Mouse (Mus musculus): Measurements from ENCODE around the gene Baz1b. TPM values are rescaled to one million over a fixed set of nuclear protein-coding genes. Genes with fewer than 3 reads are reported as not detected.

Gene Baz1b
- polyA plus RNA-seq, 1 experiment from 2014 or later, result 77.6 TPM

DNA sequence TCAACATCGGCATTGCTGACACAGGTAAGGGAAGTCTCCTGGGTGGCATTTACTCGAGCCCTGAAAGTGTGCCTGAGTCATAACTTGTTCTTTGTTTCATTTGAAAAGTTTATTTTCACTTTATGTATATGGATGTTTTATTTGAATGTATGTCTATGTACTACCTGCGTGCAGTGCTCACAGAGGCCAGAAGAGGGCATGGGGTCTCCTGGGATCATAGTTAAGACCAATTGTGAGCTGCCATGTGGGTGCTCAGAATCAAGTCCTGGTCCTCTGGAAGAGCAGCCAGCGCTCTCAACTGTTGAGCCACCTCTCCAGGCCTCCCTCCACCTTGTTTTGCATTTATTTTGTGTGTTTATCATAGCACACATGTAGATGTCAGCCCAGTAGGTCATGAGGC, 30.6 kb upstream of the Baz1b start:
- Histone ChIP-seq H3K4me1 (replicated peaks; ENCODE audit: control insufficient read depth, insufficient read depth, low read length) (no peaks in the 10 kb centered on the region), H3K27me3 (ENCODE audit: control insufficient read depth, insufficient read depth, low read length) (no peaks in the 10 kb centered on the region), H3K4me2 (replicated peaks; ENCODE audit: low read depth, low read length) (no peak overlapping the region), H3K4me3 (ENCODE audit: low read depth, low read length) (no peak overlapping the region), H3K36me3 (ENCODE audit: control insufficient read depth, insufficient read depth, low read length) (peaks cover 15% of the 10 kb centered on the region), H3K9ac (ENCODE audit: low read depth, low read length) (no peak overlapping the region), H3K27ac (ENCODE audit: low read depth, low read length) (no peak overlapping the region), H3K9me3 (ENCODE audit: control insufficient read depth, low read length) (no peaks in the 10 kb centered on the region)
- WGBS, result 97% methylated on average over 4 of the region's 4 CpGs
- ATAC-seq (ENCODE audit: low FRiP score) (no peak), DNase-seq (ENCODE audit: low spot score) (no peak)

DNA sequence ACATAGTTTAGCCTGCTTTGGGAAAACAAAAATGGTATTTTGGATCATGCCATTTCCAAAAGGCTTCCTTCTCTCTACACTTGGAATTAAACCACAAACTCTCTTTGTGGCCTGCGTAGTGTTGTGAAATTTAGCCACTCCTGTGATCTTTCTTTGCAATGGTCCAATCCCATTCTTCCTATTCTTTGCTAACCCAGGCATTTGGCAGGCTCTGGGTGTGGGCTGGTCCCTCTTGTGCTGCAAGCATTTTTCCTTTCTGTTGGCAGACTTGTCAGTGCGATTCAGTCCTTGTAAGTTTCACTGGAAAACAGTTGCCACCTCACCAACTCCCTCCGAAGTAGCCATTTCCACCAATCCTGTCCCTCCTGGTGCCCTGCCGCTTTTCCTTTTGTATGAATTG, 25.8 kb upstream of the Baz1b start:
- no peak for DNase-seq (ENCODE audit: low spot score)
- Histone ChIP-seq H3K9ac (ENCODE audit: low read depth, low read length) (no peak overlapping the region), H3K4me1 (replicated peaks; ENCODE audit: control insufficient read depth, insufficient read depth, low read length) (no peaks in the 10 kb centered on the region), H3K27me3 (ENCODE audit: control insufficient read depth, insufficient read depth, low read length) (no peaks in the 10 kb centered on the region), H3K4me3 (ENCODE audit: low read depth, low read length) (no peak overlapping the region), H3K4me2 (replicated peaks; ENCODE audit: low read depth, low read length) (no peak overlapping the region), H3K27ac (ENCODE audit: low read depth, low read length) (no peak overlapping the region), H3K36me3 (ENCODE audit: control insufficient read depth, insufficient read depth, low read length) (peaks cover 11% of the 10 kb centered on the region), H3K9me3 (ENCODE audit: control insufficient read depth, low read length) (no peaks in the 10 kb centered on the region)
- WGBS, result 92% methylated on average over 4 of the region's 4 CpGs
- ATAC-seq (ENCODE audit: low FRiP score), result no peak

DNA sequence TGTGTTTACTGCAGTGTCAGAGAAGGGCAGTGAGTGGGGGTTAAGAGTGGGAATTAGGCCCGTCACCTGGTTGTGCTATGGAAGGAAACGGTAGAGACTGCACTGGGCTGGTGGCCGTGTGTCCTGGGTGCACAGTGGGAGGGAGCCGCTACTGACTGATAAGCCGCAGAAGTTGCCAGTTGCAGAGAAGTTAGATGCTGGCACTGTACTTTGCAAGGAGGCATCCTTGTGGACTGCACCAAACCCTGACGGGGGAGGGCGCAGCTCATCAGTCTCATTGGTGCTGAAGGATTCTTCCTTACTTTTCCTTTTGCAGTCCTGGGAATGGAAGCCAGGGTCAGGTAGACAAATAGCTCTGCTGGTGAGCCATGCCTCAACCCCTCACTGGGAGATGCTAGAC, 25.4 kb upstream of the Baz1b start:
- no peak overlapping the region for H3K4me3 ChIP-seq (ENCODE audit: low read depth, low read length)
- DNase-seq (ENCODE audit: low spot score) (no peak), ATAC-seq (ENCODE audit: low FRiP score) (no peak)
- H3K4me2 ChIP-seq (replicated peaks; ENCODE audit: low read depth, low read length), result no peak overlapping the region
- 91% methylated on average over 7 of the region's 7 CpGs for WGBS
- H3K27me3 ChIP-seq (ENCODE audit: control insufficient read depth, insufficient read depth, low read length), result no peaks in the 10 kb centered on the region
- no peaks in the 10 kb centered on the region for H3K9me3 ChIP-seq (ENCODE audit: control insufficient read depth, low read length)
- H3K36me3 ChIP-seq (ENCODE audit: control insufficient read depth, insufficient read depth, low read length), result peaks cover 7% of the 10 kb centered on the region
- H3K9ac ChIP-seq (ENCODE audit: low read depth, low read length), result no peak overlapping the region
- no peaks in the 10 kb centered on the region for H3K4me1 ChIP-seq (replicated peaks; ENCODE audit: control insufficient read depth, insufficient read depth, low read length)
- no peak overlapping the region for H3K27ac ChIP-seq (ENCODE audit: low read depth, low read length)

DNA sequence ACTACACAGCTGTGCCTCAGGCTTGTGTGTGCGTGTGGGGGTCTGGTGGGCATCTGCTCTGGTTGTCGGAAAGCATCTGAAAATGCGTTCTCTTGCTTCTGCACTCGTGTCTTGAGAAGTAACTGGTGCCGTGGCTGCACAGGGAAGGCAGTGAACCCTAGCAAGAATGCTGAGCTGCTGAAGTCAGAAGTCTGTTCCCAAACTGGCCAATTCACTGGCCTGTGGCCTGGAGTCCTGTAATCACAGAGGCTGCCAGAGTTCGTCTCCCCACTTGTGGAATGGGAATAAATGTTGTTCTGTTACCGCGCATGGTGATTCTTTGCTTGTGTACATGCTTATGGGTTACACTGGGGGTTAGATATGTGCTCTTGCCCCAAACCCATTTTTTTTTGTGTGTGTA, 24.7 kb upstream of the Baz1b start:
- no peak for ATAC-seq (ENCODE audit: low FRiP score)
- Histone ChIP-seq H3K4me2 (replicated peaks; ENCODE audit: low read depth, low read length) (no peak overlapping the region), H3K27ac (ENCODE audit: low read depth, low read length) (no peak overlapping the region), H3K4me1 (replicated peaks; ENCODE audit: control insufficient read depth, insufficient read depth, low read length) (no peaks in the 10 kb centered on the region), H3K4me3 (ENCODE audit: low read depth, low read length) (no peak overlapping the region), H3K36me3 (ENCODE audit: control insufficient read depth, insufficient read depth, low read length) (peaks cover 6% of the 10 kb centered on the region; the same call in 1 of the 2 replicates), H3K9ac (ENCODE audit: low read depth, low read length) (no peak overlapping the region), H3K27me3 (ENCODE audit: control insufficient read depth, insufficient read depth, low read length) (no peaks in the 10 kb centered on the region), H3K9me3 (ENCODE audit: control insufficient read depth, low read length) (no peaks in the 10 kb centered on the region)
- no peak for DNase-seq (ENCODE audit: low spot score)
- WGBS, result 91% methylated on average over 8 of the region's 8 CpGs

DNA sequence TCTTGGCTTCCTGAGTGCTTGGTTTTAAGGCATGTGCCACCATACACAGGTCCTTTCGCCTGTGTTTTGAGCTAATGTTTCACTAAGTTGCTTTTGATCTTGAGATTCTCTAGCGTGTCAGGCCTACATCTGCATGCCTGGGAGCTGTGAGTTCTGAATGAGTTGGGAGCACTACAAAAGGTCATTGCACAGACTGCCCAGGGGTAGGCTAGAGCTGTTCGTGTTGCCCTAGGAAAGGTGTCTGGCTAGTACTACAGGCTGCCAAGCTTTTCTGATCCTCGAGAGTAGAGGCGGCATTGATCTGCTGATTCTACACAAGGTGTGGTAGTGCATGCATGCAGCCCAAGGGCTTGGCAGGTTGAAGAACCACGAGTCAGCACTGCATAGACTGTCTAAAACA, 24.2 kb upstream of the Baz1b start:
- Histone ChIP-seq H3K27ac (ENCODE audit: low read depth, low read length) (no peak overlapping the region), H3K9ac (ENCODE audit: low read depth, low read length) (no peak overlapping the region), H3K4me3 (ENCODE audit: low read depth, low read length) (no peak overlapping the region), H3K9me3 (ENCODE audit: control insufficient read depth, low read length) (no peaks in the 10 kb centered on the region), H3K4me2 (replicated peaks; ENCODE audit: low read depth, low read length) (no peak overlapping the region), H3K27me3 (ENCODE audit: control insufficient read depth, insufficient read depth, low read length) (no peaks in the 10 kb centered on the region), H3K36me3 (ENCODE audit: control insufficient read depth, insufficient read depth, low read length) (peaks cover 6% of the 10 kb centered on the region; the same call in 1 of the 2 replicates), H3K4me1 (replicated peaks; ENCODE audit: control insufficient read depth, insufficient read depth, low read length) (no peaks in the 10 kb centered on the region)
- no peak for DNase-seq (ENCODE audit: low spot score)
- 90% methylated on average over 6 of the region's 6 CpGs for WGBS
- no peak for ATAC-seq (ENCODE audit: low FRiP score)

DNA sequence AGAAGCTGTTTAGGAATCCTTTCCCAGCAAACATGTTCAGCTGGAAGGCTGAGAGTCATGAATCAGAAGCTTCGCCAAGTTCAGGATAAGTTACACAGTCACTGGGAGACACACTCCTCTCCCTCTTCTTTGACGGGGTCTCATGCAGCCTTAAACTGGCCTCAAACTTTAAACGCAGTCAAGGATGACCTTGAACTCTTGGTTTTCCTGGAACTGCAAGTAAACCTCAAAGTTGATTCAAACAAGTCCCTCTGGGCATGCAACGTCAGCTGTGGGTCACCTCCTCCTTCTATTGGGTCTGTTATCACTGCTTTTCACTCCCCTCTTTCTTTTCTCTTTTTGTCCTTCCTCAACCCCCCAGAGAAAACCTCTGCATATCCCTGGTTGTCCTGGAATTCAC, 20.2 kb upstream of the Baz1b start:
- Histone ChIP-seq H3K9ac (ENCODE audit: low read depth, low read length) (no peak overlapping the region), H3K36me3 (ENCODE audit: control insufficient read depth, insufficient read depth, low read length) (0 out of 2 replicates have a peak, but pooled peaks cover 3% of the 10 kb centered on the region), H3K27me3 (ENCODE audit: control insufficient read depth, insufficient read depth, low read length) (no peaks in the 10 kb centered on the region), H3K4me2 (replicated peaks; ENCODE audit: low read depth, low read length) (no peak overlapping the region), H3K9me3 (ENCODE audit: control insufficient read depth, low read length) (no peaks in the 10 kb centered on the region), H3K4me1 (replicated peaks; ENCODE audit: control insufficient read depth, insufficient read depth, low read length) (0 out of 2 replicates have a peak, but pooled peaks cover 2% of the 10 kb centered on the region), H3K4me3 (ENCODE audit: low read depth, low read length) (no peak overlapping the region), H3K27ac (ENCODE audit: low read depth, low read length) (no peak overlapping the region)
- ATAC-seq (ENCODE audit: low FRiP score) (no peak), DNase-seq (ENCODE audit: low spot score) (no peak)
- 92% methylated on average over 4 of the region's 4 CpGs for WGBS

DNA sequence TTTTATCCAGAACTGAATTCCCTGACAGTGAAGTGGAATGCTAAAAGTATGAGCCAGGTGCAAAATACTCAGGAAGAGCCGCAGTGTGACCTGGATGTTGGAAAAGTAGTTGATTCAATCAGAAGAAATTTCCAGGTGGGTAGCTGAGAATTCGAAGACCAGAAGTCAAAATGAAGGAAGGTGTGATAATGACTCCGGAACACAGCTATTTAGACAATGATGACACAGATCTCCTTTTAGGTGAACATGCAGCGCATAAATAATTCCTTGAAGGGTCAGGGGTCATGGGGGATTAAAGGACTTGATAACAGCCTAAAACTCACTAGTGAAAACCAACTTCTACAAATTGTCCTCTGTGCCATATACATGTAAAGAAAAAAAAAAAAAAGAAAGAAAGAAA, 19.6 kb upstream of the Baz1b start:
- 95% methylated on average over 4 of the region's 4 CpGs for WGBS
- no peak overlapping the region for H3K4me2 ChIP-seq (replicated peaks; ENCODE audit: low read depth, low read length)

DNA sequence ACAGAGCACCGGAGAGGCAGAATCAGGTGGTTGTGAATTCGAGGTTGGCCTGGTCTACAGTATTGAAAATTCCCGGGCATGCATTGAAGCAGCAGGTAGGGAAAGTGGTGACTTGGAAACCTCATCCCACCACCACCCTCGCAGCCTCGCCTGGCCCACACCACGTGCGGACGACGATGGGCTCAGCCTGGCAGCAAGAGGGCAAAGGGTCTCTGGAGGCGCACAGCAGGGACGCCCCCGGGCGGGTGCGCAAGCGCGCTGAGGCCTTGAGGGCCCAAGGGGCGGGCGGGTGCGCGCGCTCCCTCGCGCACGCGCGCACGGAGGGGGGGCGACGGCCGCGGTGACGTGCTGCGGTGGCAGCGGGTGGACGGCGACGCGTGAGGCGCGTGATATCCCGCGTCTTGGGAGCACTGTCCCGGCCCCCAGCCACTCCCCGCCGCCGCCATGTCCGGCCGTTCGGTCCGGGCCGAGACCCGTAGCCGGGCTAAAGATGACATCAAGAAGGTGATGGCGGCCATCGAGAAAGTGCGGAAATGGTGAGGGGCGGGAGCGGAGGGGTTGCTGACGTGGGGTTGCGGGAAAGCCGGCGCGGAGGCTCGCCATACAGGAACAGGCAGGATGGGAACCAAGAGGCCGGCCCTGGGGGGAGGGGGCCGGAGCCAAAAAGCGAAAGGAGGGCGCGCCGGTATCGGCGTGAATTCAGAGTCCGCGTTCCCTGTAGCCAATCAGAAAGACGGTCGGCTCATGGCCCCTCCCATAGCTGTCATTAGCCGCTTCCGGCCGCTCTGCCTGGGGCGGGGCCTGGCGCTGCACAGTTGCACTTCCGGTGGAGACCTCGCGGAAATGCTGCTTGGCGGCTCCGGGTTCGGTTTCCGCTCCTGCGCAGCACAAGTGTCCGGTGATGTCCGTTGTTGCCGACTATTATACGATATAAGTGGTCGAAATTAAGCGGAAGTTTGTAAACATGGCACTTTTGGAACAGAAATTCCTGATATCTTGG, 18.7 kb upstream of the Baz1b start, which contains the start of gene Bcl7b:
Gene Bcl7b (plus strand): TSS at position 221 of the 1,000 bp plus-strand sequence.
- Histone ChIP-seq H3K27me3 (ENCODE audit: control insufficient read depth, insufficient read depth, low read length) (no peaks in the 10 kb centered on the region), H3K4me3 (ENCODE audit: low read depth, low read length) (peak within 1 kb of the TSS; percentile 69), H3K9me3 (ENCODE audit: control insufficient read depth, low read length) (no peaks in the 10 kb centered on the region), H3K4me2 (replicated peaks; ENCODE audit: low read depth, low read length) (peak within 1 kb of the TSS; percentile 77), H3K36me3 (ENCODE audit: control insufficient read depth, insufficient read depth, low read length) (0 out of 2 replicates have a peak, but pooled peaks cover 9% of the 10 kb centered on the region), H3K4me1 (replicated peaks; ENCODE audit: control insufficient read depth, insufficient read depth, low read length) (0 out of 2 replicates have a peak, but pooled peaks cover 2% of the 10 kb centered on the region), H3K9ac (ENCODE audit: low read depth, low read length) (peak within 1 kb of the TSS; percentile 86), H3K27ac (ENCODE audit: low read depth, low read length) (peak within 1 kb of the TSS; percentile 99)
- ATAC-seq (ENCODE audit: low FRiP score) (peak; percentile 98), DNase-seq (ENCODE audit: low spot score) (peak; percentile 95)
- 3% methylated on average over 76 of the region's 95 CpGs for WGBS

More for the DNA sequence above, 19.6 kb upstream of the Baz1b start:
- no peak for ATAC-seq (ENCODE audit: low FRiP score)
- H3K27ac ChIP-seq (ENCODE audit: low read depth, low read length), result 0 out of 2 replicates have a peak overlapping the region, but pooled peaks have one; percentile 99
- H3K27me3 ChIP-seq (ENCODE audit: control insufficient read depth, insufficient read depth, low read length), result no peaks in the 10 kb centered on the region
- no peak overlapping the region for H3K9ac ChIP-seq (ENCODE audit: low read depth, low read length)
- no peak for DNase-seq (ENCODE audit: low spot score)
- 0 out of 2 replicates have a peak, but pooled peaks cover 6% of the 10 kb centered on the region for H3K36me3 ChIP-seq (ENCODE audit: control insufficient read depth, insufficient read depth, low read length)
- no peak overlapping the region for H3K4me3 ChIP-seq (ENCODE audit: low read depth, low read length)
- H3K4me1 ChIP-seq (replicated peaks; ENCODE audit: control insufficient read depth, insufficient read depth, low read length), result 0 out of 2 replicates have a peak, but pooled peaks cover 2% of the 10 kb centered on the region
- no peaks in the 10 kb centered on the region for H3K9me3 ChIP-seq (ENCODE audit: control insufficient read depth, low read length)

Measured in hindbrain, embryonic 11.5 days (tissue).